Mouse (Mus musculus): ENCODE measurements around the gene Slc35e3. TPM values are rescaled to one million over a fixed set of nuclear protein-coding genes. Genes with fewer than 3 reads are reported as not detected.
"Not testable (repeated sequence)": the region's sequence is repeated elsewhere in the genome, so short reads cannot be mapped to it uniquely, and the experiment has no call there.

Slc35e3 gene
- polyA plus RNA-seq, 1 experiment from 2014 or later: 7.1 TPM

DNA sequence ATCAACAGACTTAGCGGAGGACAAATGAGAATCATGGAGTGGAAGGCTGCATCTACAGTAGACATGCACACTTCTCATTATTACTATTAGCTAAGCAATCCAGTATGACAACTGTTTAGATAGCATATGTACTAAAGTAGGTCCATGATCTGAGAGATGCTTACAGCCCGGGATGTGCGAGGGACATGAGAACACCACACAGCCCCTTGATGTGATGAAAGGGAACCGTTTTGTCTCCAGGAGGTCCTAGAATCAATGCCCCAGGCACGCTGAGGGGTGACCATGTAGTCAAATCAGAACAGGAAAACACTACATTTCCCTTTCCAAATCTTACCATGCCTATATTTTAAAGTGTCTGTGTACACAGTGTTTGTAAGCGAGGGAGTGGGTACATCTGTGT, 5.6 kb upstream of the Slc35e3 start:
- Histone ChIP-seq H3K27me3 (no peaks in the 10 kb centered on the region), H3K4me1 (replicated peaks) (no peaks in the 10 kb centered on the region), H3K9me3 (replicated peaks) (no peaks in the 10 kb centered on the region), H3K9ac (no peak overlapping the region), H3K27ac (no peak overlapping the region), H3K4me2 (no peak overlapping the region), H3K4me3 (no peak overlapping the region), H3K36me3 (peaks cover 53% of the 10 kb centered on the region)
- WGBS: 95% methylated on average over 6 of the region's 6 CpGs
- no peak for ATAC-seq (replicated peaks; ENCODE audit: insufficient number of reproducible peaks, insufficient read depth, low FRiP score, low read depth)

DNA sequence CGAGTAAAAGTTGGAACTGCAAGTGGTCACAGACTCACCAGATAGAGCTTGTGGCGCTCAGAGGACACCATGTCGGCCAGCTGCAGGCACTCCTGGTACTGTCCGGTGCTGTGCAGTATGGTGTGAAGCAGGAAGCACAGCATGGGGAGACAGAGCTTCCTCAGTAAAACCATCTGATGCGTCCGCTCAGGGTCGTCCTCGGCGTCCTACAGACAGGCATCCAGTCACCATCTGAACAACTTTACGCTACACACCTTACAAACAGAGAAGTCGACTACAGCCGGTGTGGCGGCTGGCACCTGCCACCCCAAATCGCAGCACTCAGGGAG, 5.1 kb upstream of the Slc35e3 start:
- no peaks in the 10 kb centered on the region for H3K9me3 ChIP-seq (replicated peaks)
- H3K27ac ChIP-seq: no peak overlapping the region
- WGBS: 98% methylated on average over 14 of the region's 14 CpGs
- peaks cover 48% of the 10 kb centered on the region for H3K36me3 ChIP-seq
- H3K9ac ChIP-seq: no peak overlapping the region
- no peak overlapping the region for H3K4me3 ChIP-seq
- H3K4me1 ChIP-seq (replicated peaks): no peaks in the 10 kb centered on the region
- H3K4me2 ChIP-seq: no peak overlapping the region
- ATAC-seq (replicated peaks; ENCODE audit: insufficient number of reproducible peaks, insufficient read depth, low FRiP score, low read depth): no peak
- H3K27me3 ChIP-seq: no peaks in the 10 kb centered on the region

DNA sequence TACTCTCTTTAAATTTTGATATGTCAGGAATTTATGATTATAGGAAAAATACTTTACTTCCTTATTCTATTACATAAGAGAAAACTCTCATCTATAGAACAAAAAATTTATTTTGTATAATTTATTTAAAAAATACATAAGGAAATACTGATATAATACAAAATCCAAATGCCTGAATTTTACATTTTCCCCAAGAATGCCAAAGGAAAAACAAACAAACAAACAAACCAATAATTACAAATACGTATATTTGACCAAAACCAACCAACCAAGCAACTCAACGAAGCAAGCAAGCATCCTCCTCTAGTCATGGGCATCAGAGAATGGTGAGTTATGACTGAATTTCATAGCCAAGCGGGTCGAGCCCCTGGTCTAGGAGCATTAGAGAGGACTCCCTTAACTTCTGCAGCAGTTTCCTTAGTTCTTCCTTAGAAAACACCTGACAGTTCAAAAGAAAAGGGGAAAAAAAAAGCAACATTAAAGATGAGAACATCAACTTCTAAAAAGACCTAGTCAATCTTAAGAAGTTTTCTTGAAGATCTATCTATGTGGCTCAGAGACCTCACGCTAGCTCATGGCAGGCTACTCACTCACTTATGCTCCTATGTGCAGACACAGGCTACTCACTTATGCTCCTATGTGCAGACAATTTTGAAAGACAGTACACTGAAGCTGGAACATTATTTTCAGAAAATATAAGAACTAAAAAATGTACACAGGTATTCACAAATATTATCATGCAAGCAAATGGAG, 4.5 kb upstream of the Slc35e3 start:
- peaks cover 43% of the 10 kb centered on the region for H3K36me3 ChIP-seq
- H3K9ac ChIP-seq: no peak overlapping the region
- H3K9me3 ChIP-seq (replicated peaks): no peaks in the 10 kb centered on the region
- no peaks in the 10 kb centered on the region for H3K27me3 ChIP-seq
- no peak overlapping the region for H3K4me2 ChIP-seq
- ATAC-seq (replicated peaks; ENCODE audit: insufficient number of reproducible peaks, insufficient read depth, low FRiP score, low read depth): no peak
- no peak overlapping the region for H3K27ac ChIP-seq
- WGBS: 96% methylated on average over 5 of the region's 5 CpGs
- H3K4me1 ChIP-seq (replicated peaks): no peaks in the 10 kb centered on the region
- H3K4me3 ChIP-seq: no peak overlapping the region

DNA sequence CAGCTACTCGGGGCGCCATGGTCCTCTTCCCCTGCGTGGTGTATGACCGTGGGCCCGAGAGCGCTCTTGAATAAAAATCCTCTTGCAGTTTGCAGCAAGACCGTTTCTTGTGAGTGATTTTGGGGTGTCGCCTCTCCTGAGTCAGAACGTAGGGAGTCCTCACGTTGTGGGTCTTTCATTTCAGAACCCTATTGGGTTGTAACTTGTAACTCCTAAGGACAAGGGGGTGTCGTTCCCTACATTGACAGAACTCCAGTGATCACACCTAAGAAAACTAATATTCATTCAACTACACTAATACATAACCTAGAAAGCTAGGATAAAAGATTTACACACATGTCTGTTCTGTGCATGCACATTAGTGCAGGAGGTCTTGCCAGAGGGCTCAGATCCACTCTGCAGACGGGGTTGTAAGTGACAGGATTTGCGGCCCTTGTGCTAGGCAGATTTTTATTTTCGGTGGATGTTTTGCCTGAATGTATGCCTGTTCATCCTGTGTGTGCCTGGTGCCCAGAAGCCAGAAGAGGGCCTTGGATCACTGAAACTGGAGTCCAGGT, 3.7 kb upstream of the Slc35e3 start:
- H3K9ac ChIP-seq: no peak overlapping the region
- H3K4me2 ChIP-seq: no peak overlapping the region
- H3K36me3 ChIP-seq: peaks cover 37% of the 10 kb centered on the region
- 97% methylated on average over 14 of the region's 14 CpGs for WGBS
- ATAC-seq (replicated peaks; ENCODE audit: insufficient number of reproducible peaks, insufficient read depth, low FRiP score, low read depth): no peak
- H3K27me3 ChIP-seq: no peaks in the 10 kb centered on the region
- peaks cover 7% of the 10 kb centered on the region for H3K4me1 ChIP-seq (replicated peaks)
- H3K9me3 ChIP-seq (replicated peaks): no peaks in the 10 kb centered on the region
- H3K4me3 ChIP-seq: no peak overlapping the region
- no peak overlapping the region for H3K27ac ChIP-seq

DNA sequence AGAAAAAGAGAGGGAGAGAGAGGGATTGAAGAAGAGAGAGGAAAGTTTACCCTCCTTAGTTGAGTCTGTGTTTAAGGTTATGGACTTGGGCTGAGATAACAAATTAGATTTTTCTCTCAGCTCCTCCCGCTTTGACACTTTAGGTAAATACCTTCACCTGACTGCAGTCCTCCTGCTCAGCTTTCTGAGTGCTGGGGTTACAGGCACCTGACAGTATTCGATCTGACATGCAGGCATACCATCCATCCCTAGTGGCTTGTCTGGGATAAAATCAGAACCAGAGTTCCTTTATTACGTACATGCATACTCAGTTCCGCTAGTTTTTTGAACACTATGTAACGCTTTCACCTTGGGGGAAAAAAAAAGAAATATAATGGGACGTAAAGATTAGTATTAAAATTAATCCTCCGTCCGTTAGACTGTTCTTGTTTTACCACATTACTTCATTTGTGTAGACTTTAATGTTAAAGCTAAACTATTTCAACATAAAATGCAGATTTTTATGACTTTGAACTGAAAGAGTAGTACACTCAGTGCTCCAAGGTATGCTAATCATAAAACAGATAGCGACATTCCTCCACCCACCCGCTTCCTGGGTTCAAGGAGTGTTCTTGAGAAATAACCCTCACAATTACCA, 3.0 kb upstream of the Slc35e3 start:
- H3K4me2 ChIP-seq: no peak overlapping the region
- no peak overlapping the region for H3K9ac ChIP-seq
- H3K27me3 ChIP-seq: no peaks in the 10 kb centered on the region
- H3K4me3 ChIP-seq: no peak overlapping the region
- no peaks in the 10 kb centered on the region for H3K9me3 ChIP-seq (replicated peaks)
- H3K36me3 ChIP-seq: peaks cover 36% of the 10 kb centered on the region
- no peak for ATAC-seq (replicated peaks; ENCODE audit: insufficient number of reproducible peaks, insufficient read depth, low FRiP score, low read depth)
- 96% methylated on average over 10 of the region's 10 CpGs for WGBS
- H3K27ac ChIP-seq: no peak overlapping the region
- peaks cover 7% of the 10 kb centered on the region for H3K4me1 ChIP-seq (replicated peaks)

DNA sequence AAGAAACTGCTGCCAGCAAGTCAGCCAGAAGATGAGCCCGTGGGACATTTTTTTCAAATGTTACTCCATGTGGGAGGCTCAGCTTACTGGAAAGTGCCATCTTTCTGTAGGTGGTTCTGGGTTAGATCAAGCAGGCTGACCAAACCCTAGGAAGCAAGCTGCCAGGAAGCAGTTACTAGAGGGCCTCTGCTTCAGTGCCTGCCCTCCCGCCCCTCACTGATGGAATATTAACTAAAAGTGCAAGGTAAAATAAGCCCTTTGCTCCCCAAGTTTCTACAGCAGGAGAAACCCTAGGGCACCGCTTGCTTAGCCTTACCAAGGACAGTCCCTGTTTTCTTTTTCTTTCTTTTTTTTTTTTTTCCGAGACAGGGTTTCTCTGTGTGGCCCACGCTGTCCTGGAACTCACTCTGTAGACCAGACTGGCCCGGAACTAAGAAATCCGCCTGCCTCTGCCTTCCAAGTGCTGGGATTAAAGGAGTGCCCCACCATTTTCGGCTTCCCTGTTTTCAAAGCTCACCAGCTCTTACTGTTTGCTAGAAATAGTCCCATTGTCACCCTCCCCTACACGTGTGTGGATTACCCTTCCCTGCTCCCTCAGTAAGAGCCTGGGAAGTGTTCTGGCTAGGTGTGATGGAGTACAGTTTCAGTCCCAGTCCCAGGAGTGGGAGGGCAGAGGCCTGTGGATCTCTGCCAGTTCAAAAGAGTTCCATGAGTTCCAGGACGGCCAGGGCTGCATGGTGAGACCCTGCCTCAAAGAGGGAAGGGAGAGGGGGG, 2.3 kb upstream of the Slc35e3 start:
- no peaks in the 10 kb centered on the region for H3K9me3 ChIP-seq (replicated peaks)
- ATAC-seq (replicated peaks; ENCODE audit: insufficient number of reproducible peaks, insufficient read depth, low FRiP score, low read depth): no peak
- no peak overlapping the region for H3K27ac ChIP-seq
- no peak overlapping the region for H3K4me3 ChIP-seq
- 83% methylated on average over 10 of the region's 10 CpGs for WGBS
- H3K9ac ChIP-seq: no peak overlapping the region
- H3K4me1 ChIP-seq (replicated peaks): peaks cover 7% of the 10 kb centered on the region
- H3K36me3 ChIP-seq: peaks cover 36% of the 10 kb centered on the region
- H3K4me2 ChIP-seq: no peak overlapping the region
- no peaks in the 10 kb centered on the region for H3K27me3 ChIP-seq

GRCm38 (mm10) chr10:117747711-117748110, 1.5 kb upstream of the Slc35e3 start:
- no peaks in the 10 kb centered on the region for H3K9me3 ChIP-seq (replicated peaks)
- H3K27me3 ChIP-seq: no peaks in the 10 kb centered on the region
- 85% methylated on average over 7 of the region's 7 CpGs for WGBS
- H3K36me3 ChIP-seq: peaks cover 36% of the 10 kb centered on the region
- no peak overlapping the region for H3K27ac ChIP-seq
- no peak for ATAC-seq (replicated peaks; ENCODE audit: insufficient number of reproducible peaks, insufficient read depth, low FRiP score, low read depth)
- H3K4me1 ChIP-seq (replicated peaks): peaks cover 7% of the 10 kb centered on the region
- no peak overlapping the region for H3K4me3 ChIP-seq
- no peak overlapping the region for H3K4me2 ChIP-seq
- H3K9ac ChIP-seq: no peak overlapping the region

DNA sequence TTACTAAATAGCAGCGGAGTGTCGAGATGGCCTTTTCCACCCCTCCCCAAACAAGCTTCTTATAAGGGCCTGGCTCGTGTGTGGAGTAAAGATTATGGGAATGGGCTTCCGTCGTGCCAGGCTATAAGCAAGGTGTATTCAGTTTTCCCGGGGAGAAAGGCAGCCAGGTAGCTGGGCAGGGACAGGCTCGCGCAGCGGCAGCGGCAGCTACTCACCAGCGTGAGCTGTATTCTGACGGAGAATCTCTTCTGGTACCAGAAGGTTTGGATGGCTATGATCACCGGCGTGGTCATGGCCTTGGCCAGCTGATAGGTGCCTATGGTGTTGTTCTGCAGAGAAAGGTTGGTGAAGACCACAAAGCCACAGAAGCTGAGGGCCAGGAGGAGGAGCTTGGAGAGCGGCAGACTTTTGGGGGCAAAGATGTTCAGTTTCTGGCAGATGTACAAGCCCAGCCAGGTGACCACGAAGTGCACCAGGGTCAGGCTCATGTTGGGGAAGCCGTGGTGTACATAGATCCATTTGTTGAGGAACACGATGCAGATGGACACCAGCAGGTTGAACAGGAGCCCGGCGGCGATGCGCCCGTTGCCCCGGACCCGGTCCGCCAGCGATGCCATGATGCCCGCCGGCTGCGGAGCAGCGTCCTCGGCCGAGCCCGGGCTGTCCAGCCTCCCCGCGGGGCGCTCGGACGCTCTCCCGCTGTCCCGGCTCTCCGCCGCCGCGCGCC, 432 bp downstream of the Slc35e3 start:
- H3K4me1 ChIP-seq (replicated peaks); H3K9me3 ChIP-seq (replicated peaks); H3K27me3 ChIP-seq; H3K27ac ChIP-seq: not testable (repeated sequence)
- Histone ChIP-seq H3K36me3 (peaks cover 19% of the 10 kb centered on the region), H3K4me3 (peak overlapping the region; percentile 55), H3K9ac (peak overlapping the region; percentile 64), H3K4me2 (peak overlapping the region; percentile 88)
- under 1% methylated on average over 14 of the region's 46 CpGs for WGBS
- peak; percentile 40; the same call in 1 of the 2 replicates for ATAC-seq (replicated peaks; ENCODE audit: insufficient number of reproducible peaks, insufficient read depth, low FRiP score, low read depth)

DNA sequence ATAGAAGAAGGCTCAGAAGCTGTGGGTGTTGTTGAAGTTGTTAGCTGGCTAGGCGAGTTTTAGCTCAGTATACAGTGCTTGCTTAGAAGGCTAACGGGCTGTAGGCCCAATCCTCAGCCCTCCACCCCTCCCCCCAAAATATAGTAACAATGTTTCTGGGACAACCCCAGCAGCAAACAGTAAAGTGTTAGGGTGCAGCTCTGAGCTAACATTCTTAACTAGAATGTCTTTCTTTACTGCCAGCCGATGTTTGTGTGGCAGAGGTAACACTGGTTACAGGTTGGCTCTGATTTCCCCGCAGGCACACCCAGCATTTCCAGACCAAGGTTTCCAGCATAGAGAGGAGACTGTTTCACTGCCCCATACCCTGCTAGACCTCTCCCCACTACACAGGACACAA, 2.2 kb downstream of the Slc35e3 start:
- H3K4me3 ChIP-seq: no peak overlapping the region
- peaks cover 7% of the 10 kb centered on the region; the same call in 1 of the 2 replicates for H3K36me3 ChIP-seq
- 76% methylated on average over 4 of the region's 4 CpGs for WGBS
- ATAC-seq (replicated peaks; ENCODE audit: insufficient number of reproducible peaks, insufficient read depth, low FRiP score, low read depth): no peak
- no peaks in the 10 kb centered on the region for H3K9me3 ChIP-seq (replicated peaks)
- no peak overlapping the region for H3K27ac ChIP-seq
- H3K4me2 ChIP-seq: no peak overlapping the region
- H3K9ac ChIP-seq: no peak overlapping the region
- peaks cover 7% of the 10 kb centered on the region for H3K4me1 ChIP-seq (replicated peaks)
- no peaks in the 10 kb centered on the region for H3K27me3 ChIP-seq

DNA sequence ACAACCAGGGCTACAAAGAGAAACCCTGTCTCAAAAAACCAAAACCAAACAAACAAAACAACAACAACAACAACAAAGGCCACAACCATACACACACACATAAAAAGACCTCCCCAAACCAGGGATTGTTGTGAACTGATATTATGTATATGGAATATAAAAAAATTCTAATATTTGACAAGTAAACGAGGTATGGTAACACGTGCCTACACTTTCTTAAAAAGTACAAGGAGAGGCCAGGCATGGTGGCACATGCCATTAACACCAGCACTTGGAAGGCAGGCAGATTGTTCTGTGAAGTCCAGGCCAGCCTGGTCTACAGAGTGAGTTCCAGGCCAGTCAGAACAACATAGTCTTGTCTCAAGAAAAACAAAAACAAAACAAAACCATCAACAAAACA, 3.0 kb downstream of the Slc35e3 start:
- no peak for ATAC-seq (replicated peaks; ENCODE audit: insufficient number of reproducible peaks, insufficient read depth, low FRiP score, low read depth)
- H3K4me3 ChIP-seq: no peak overlapping the region
- H3K9me3 ChIP-seq (replicated peaks): no peaks in the 10 kb centered on the region
- no peak overlapping the region for H3K27ac ChIP-seq
- H3K36me3 ChIP-seq: peaks cover 5% of the 10 kb centered on the region; the same call in 1 of the 2 replicates
- H3K4me2 ChIP-seq: no peak overlapping the region
- WGBS: 81% methylated on average over 2 of the region's 2 CpGs
- H3K9ac ChIP-seq: no peak overlapping the region
- H3K27me3 ChIP-seq: no peaks in the 10 kb centered on the region
- peaks cover 7% of the 10 kb centered on the region for H3K4me1 ChIP-seq (replicated peaks)

DNA sequence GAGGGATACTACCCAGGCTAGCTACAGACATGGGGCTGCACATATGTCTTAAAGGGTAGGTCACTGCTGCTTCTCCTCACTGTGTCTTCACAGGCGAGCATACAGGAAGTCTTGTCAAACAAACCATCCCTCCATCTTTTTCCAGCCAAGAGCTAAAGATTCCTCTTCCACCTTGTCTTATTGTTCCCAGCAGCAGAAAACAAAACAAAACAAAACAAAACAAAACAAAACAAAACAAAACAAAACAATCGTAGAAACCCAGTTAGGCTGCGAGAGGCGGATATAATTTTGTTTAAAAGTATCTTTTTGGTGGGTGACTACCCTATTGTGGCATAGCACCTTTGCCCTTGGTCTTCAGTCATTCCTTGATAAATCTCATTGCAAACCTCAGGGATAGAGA, 3.5 kb downstream of the Slc35e3 start:
- Histone ChIP-seq H3K27me3 (no peaks in the 10 kb centered on the region), H3K9me3 (replicated peaks) (no peaks in the 10 kb centered on the region), H3K36me3 (peaks cover 8% of the 10 kb centered on the region; the same call in 1 of the 2 replicates), H3K4me2 (no peak overlapping the region), H3K4me1 (replicated peaks) (peaks cover 7% of the 10 kb centered on the region), H3K9ac (no peak overlapping the region), H3K4me3 (no peak overlapping the region), H3K27ac (no peak overlapping the region)
- no peak for ATAC-seq (replicated peaks; ENCODE audit: insufficient number of reproducible peaks, insufficient read depth, low FRiP score, low read depth)
- WGBS: 88% methylated on average over 4 of the region's 4 CpGs
